Mouse (Mus musculus): ENCODE results near the gene Gm6710. TPM values are rescaled to one million over a fixed set of nuclear protein-coding genes. Genes with fewer than 3 reads are reported as not detected.
"Not testable (repeated sequence)": the region's sequence is repeated elsewhere in the genome, so short reads cannot be mapped to it uniquely, and the experiment has no call there.

Gene Gm6710
- polyA plus RNA-seq (2012; fragmentation: generic; extraction: Trizol) = 2.2 TPM

GRCm38 (mm10) chr2:175869024-175869423 is at the start of gene Gm6710:
Gm6710 (plus strand) TSS chr2:175869219.
- not testable (repeated sequence) for H3K27me3 ChIP-seq (ENCODE audit: control insufficient read depth, insufficient read depth, insufficient read length); H3K79me2 ChIP-seq (ENCODE audit: control insufficient read depth, insufficient read depth); H3K36me3 ChIP-seq (ENCODE audit: control insufficient read depth, insufficient read depth); H3K4me2 ChIP-seq (ENCODE audit: low read depth); H3ac ChIP-seq (ENCODE audit: control insufficient read depth, insufficient read length); H3K4me3 ChIP-seq

Other genes with a start within 250 kb of the Gm6710 start
- gene Gm11007, start 225.2 kb upstream of the Gm6710 start, polyA plus RNA-seq (2012; fragmentation: generic; extraction: Trizol) = not detected
- gene Zfp969, start 165.6 kb upstream of the Gm6710 start, polyA plus RNA-seq (2012; fragmentation: generic; extraction: Trizol) = 7.2 TPM
- gene Gm2007, start 127.7 kb upstream of the Gm6710 start, polyA plus RNA-seq (2012; fragmentation: generic; extraction: Trizol) = not detected
- gene Gm14288, start 68.1 kb upstream of the Gm6710 start, polyA plus RNA-seq (2012; fragmentation: generic; extraction: Trizol) = 2.0 TPM
- gene Zfp966, start 61.9 kb downstream of the Gm6710 start, polyA plus RNA-seq (2012; fragmentation: generic; extraction: Trizol) = 1.4 TPM
- 2.2 TPM for gene Gm2026, start 96.1 kb downstream of the Gm6710 start, polyA plus RNA-seq (2012; fragmentation: generic; extraction: Trizol)